Mouse (Mus musculus): ENCODE data around the gene Prr19. TPM values are rescaled to one million over a fixed set of nuclear protein-coding genes. Genes with fewer than 3 reads are reported as not detected.

Prr19 gene
- total RNA-seq, 1 experiment, result 4.3 TPM

GRCm38 (mm10) chr7:25284766-25285165 lies 16.4 kb upstream of the Prr19 start:
- in situ Hi-C loops (cut with MboI; ENCODE audit: low sequenced_read_pairs in 2 of 2, unreplicated experiment in 2 of 2), result no loop called here
- H3K27ac ChIP-seq (ENCODE audit: insufficient read depth, low read depth, low read length, poor library complexity, severe bottlenecking), result no peak overlapping the region
- no peak for DNase-seq (ENCODE audit: low read depth, low spot score)
- H3K9ac ChIP-seq (ENCODE audit: insufficient read depth, low read depth, low read length, poor library complexity, severe bottlenecking), result no peak overlapping the region
- H3K4me3 ChIP-seq (ENCODE audit: insufficient read depth in 1 of 2, low read depth in 1 of 2, low read length in 2 of 2, poor library complexity in 1 of 2, severe bottlenecking in 1 of 2), result no peak overlapping the region
- peaks cover 47% of the 10 kb centered on the region for H3K36me3 ChIP-seq (ENCODE audit: control insufficient read depth, insufficient read depth, low read length, poor library complexity, severe bottlenecking)
- no peaks in the 10 kb centered on the region for H3K9me3 ChIP-seq (ENCODE audit: control insufficient read depth, insufficient read depth, low read depth, low read length)
- H3K4me1 ChIP-seq (ENCODE audit: control insufficient read depth in 2 of 2, insufficient read depth in 2 of 2, low read length in 2 of 2, poor library complexity in 1 of 2), result peaks cover 12 to 30% of the 10 kb centered on the region in 2 experiments; a peak in 2 of 4 replicates
- TF ChIP-seq ZNF384 (IDR thresholded peaks at IDR 0.05; ENCODE audit: low read depth, low read length) (no peak), CHD2 (IDR thresholded peaks at IDR 0.05; ENCODE audit: low read depth, low read length) (no peak), MAFK (IDR thresholded peaks at IDR 0.05; ENCODE audit: insufficient read depth, low read depth, low read length) (no peak), ZC3H11A (IDR thresholded peaks at IDR 0.05; ENCODE audit: borderline replicate concordance, low read depth, low read length) (no peak), HCFC1 (IDR thresholded peaks at IDR 0.05; ENCODE audit: borderline replicate concordance, insufficient read depth, low read length) (no peak)

GRCm38 (mm10) chr7:25285511-25286238 lies 15.5 kb upstream of the Prr19 start:
- H3K27ac ChIP-seq (ENCODE audit: insufficient read depth, low read depth, low read length, poor library complexity, severe bottlenecking), result no peak overlapping the region
- DNase-seq (ENCODE audit: low read depth, low spot score), result no peak
- TF ChIP-seq MAFK (IDR thresholded peaks at IDR 0.05; ENCODE audit: insufficient read depth, low read depth, low read length), result no peak
- TF ChIP-seq ZNF384 (IDR thresholded peaks at IDR 0.05; ENCODE audit: low read depth, low read length), result no peak
- H3K9me3 ChIP-seq (ENCODE audit: control insufficient read depth, insufficient read depth, low read depth, low read length), result no peaks in the 10 kb centered on the region
- peaks cover 11 to 25% of the 10 kb centered on the region in 2 experiments; a peak in 2 of 4 replicates for H3K4me1 ChIP-seq (ENCODE audit: control insufficient read depth in 2 of 2, insufficient read depth in 2 of 2, low read length in 2 of 2, poor library complexity in 1 of 2)
- no peak overlapping the region for H3K4me3 ChIP-seq (ENCODE audit: insufficient read depth in 1 of 2, low read depth in 1 of 2, low read length in 2 of 2, poor library complexity in 1 of 2, severe bottlenecking in 1 of 2)
- H3K36me3 ChIP-seq (ENCODE audit: control insufficient read depth, insufficient read depth, low read length, poor library complexity, severe bottlenecking), result peaks cover 53% of the 10 kb centered on the region
- H3K9ac ChIP-seq (ENCODE audit: insufficient read depth, low read depth, low read length, poor library complexity, severe bottlenecking), result no peak overlapping the region
- in situ Hi-C loops (cut with MboI; ENCODE audit: low sequenced_read_pairs in 2 of 2, unreplicated experiment in 2 of 2), result no loop called here

GRCm38 (mm10) chr7:25286989-25287388 lies 14.2 kb upstream of the Prr19 start:
- Histone ChIP-seq H3K36me3 (ENCODE audit: control insufficient read depth, insufficient read depth, low read length, poor library complexity, severe bottlenecking) (peaks cover 66% of the 10 kb centered on the region), H3K4me3 (ENCODE audit: insufficient read depth in 1 of 2, low read depth in 1 of 2, low read length in 2 of 2, poor library complexity in 1 of 2, severe bottlenecking in 1 of 2) (no peak overlapping the region), H3K4me1 (ENCODE audit: control insufficient read depth in 2 of 2, insufficient read depth in 2 of 2, low read length in 2 of 2, poor library complexity in 1 of 2) (peaks cover 3 to 18% of the 10 kb centered on the region in 2 experiments; a peak in 3 of 4 replicates), H3K27ac (ENCODE audit: insufficient read depth, low read depth, low read length, poor library complexity, severe bottlenecking) (no peak overlapping the region), H3K9ac (ENCODE audit: insufficient read depth, low read depth, low read length, poor library complexity, severe bottlenecking) (no peak overlapping the region), H3K9me3 (ENCODE audit: control insufficient read depth, insufficient read depth, low read depth, low read length) (no peaks in the 10 kb centered on the region)
- no peak for DNase-seq (ENCODE audit: low read depth, low spot score)
- no peak for TF ChIP-seq CHD2 (IDR thresholded peaks at IDR 0.05; ENCODE audit: low read depth, low read length)
- TF ChIP-seq MAFK (IDR thresholded peaks at IDR 0.05; ENCODE audit: insufficient read depth, low read depth, low read length), result no peak
- no peak for TF ChIP-seq HCFC1 (IDR thresholded peaks at IDR 0.05; ENCODE audit: borderline replicate concordance, insufficient read depth, low read length)
- TF ChIP-seq ZNF384 (IDR thresholded peaks at IDR 0.05; ENCODE audit: low read depth, low read length), result no peak
- TF ChIP-seq ZC3H11A (IDR thresholded peaks at IDR 0.05; ENCODE audit: borderline replicate concordance, low read depth, low read length), result no peak
- in situ Hi-C loops (cut with MboI; ENCODE audit: low sequenced_read_pairs in 2 of 2, unreplicated experiment in 2 of 2), result no loop called here

GRCm38 (mm10) chr7:25288011-25288410 lies 13.2 kb upstream of the Prr19 start:
- in situ Hi-C loops (cut with MboI; ENCODE audit: low sequenced_read_pairs in 2 of 2, unreplicated experiment in 2 of 2), result no loop called here
- Histone ChIP-seq H3K9me3 (ENCODE audit: control insufficient read depth, insufficient read depth, low read depth, low read length) (no peaks in the 10 kb centered on the region), H3K36me3 (ENCODE audit: control insufficient read depth, insufficient read depth, low read length, poor library complexity, severe bottlenecking) (peaks cover 76% of the 10 kb centered on the region), H3K4me1 (ENCODE audit: control insufficient read depth in 2 of 2, insufficient read depth in 2 of 2, low read length in 2 of 2, poor library complexity in 1 of 2) (peaks cover 3 to 23% of the 10 kb centered on the region in 2 experiments; a peak in 3 of 4 replicates), H3K27ac (ENCODE audit: insufficient read depth, low read depth, low read length, poor library complexity, severe bottlenecking) (no peak overlapping the region), H3K9ac (ENCODE audit: insufficient read depth, low read depth, low read length, poor library complexity, severe bottlenecking) (no peak overlapping the region), H3K4me3 (ENCODE audit: insufficient read depth in 1 of 2, low read depth in 1 of 2, low read length in 2 of 2, poor library complexity in 1 of 2, severe bottlenecking in 1 of 2) (no peak overlapping the region)
- TF ChIP-seq ZNF384 (IDR thresholded peaks at IDR 0.05; ENCODE audit: low read depth, low read length) (no peak), HCFC1 (IDR thresholded peaks at IDR 0.05; ENCODE audit: borderline replicate concordance, insufficient read depth, low read length) (no peak), MAFK (IDR thresholded peaks at IDR 0.05; ENCODE audit: insufficient read depth, low read depth, low read length) (no peak), ZC3H11A (IDR thresholded peaks at IDR 0.05; ENCODE audit: borderline replicate concordance, low read depth, low read length) (no peak), CHD2 (IDR thresholded peaks at IDR 0.05; ENCODE audit: low read depth, low read length) (no peak)
- no peak for DNase-seq (ENCODE audit: low read depth, low spot score)
